Mouse (Mus musculus) lung, adult 2 months (tissue): ENCODE data around the gene Rpl10. TPM values are rescaled to one million over a fixed set of nuclear protein-coding genes. Genes with fewer than 3 reads are reported as not detected.

Source experiments
- DNase-seq: peaks from one replicate; pipeline ENCODE4 v3.0.0; 2022
- H3K4me1 ChIP-seq: fragments of 200-500 bp; 2 replicates; pipeline ENCODE4 v1.6.1; 2011; ENCODE audit warnings: low read length; ENCODE audit not compliant: control insufficient read depth, insufficient read depth
- H3K4me3 ChIP-seq: fragments of 200-500 bp; replicated peaks from 2 replicates; pipeline ENCODE3; 2011; ENCODE audit warnings: low read depth, mild to moderate bottlenecking, control low read depth, low read length; ENCODE audit errors: extremely low read depth
- CTCF ChIP-seq: fragments of 200-500 bp; IDR thresholded peaks from 2 replicates; pipeline ENCODE4 v1.5.1; 2011; ENCODE audit warnings: mild to moderate bottlenecking, low read length, control low read depth; ENCODE audit not compliant: insufficient read depth
- POLR2A ChIP-seq: fragments of 200-500 bp; IDR thresholded peaks from 2 replicates; pipeline ENCODE4 v1.6.1; 2011; ENCODE audit warnings: low read depth, mild to moderate bottlenecking, control low read depth, low read length, borderline replicate concordance; ENCODE audit errors: extremely low read depth
- WGBS: fragments of 180-500 bp; shearing (Covaris S2); methylation state at CpG from one replicate; pipeline ENCODE4 v1.1.7; 2018; 5-methylcytosine and 5-hydroxymethylcytosine counted together
- polyA plus RNA-seq: library from polyadenylated mRNA; depleted of rRNA; stranded (reverse); fragments of >200 nt; gene quantifications from 2 replicates; pipeline ENCODE4 v1.2.3, GENCODE M21; 2012

Gene Rpl10
- polyA plus RNA-seq, 1 experiment: 1,289 TPM

DNA sequence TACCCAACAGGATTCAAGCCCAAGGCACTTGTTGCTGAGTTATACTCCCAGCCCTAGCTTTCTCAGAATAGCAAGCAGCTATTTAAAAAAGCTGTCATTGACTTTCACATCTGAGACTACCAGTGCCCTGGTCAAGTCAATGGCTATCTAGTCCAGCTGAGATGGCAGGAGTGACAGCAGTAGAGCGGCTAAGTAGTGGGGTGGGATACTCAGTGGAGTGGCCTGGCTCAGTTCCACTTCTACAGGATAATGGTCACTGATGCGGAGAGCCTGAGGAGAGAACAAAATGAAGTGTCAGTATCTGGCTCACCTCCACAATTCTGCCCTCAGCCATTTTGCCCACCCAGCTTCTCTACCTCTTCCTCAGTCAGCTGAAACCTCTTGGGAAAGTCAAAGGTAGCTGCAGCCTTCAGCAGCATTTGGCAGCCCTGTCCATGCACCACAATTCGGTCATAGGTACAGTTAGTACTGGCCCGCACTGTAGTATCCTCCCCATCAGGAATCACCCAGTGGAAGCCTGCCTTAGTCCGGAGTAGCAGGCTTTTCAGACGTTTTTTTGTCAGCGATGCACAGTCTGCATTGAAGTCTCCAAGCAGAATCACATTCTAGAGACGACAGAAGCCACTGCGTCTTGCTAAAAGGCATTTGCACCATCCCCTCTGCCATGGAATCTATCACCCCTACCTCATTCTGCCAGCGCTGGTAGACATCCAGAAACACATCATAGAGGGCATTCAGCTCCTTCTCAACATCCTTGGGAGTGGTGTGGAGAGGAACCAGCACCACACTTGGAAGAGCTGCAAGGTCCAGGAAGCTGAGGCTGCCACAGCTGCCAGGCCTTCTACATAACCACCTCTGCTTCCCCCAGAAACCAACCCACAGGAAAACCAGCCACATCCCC, 3.1 kb downstream of the Rpl10 start:
- WGBS: 37% methylated on average over 10 of the region's 10 CpGs
- Histone ChIP-seq H3K4me1 (no peaks in the 10 kb centered on the region; the same call in 1 of the 2 replicates), H3K4me3 (no peak overlapping the region)
- TF ChIP-seq POLR2A (no peak), CTCF (no peak)
- DNase-seq: no peak

DNA sequence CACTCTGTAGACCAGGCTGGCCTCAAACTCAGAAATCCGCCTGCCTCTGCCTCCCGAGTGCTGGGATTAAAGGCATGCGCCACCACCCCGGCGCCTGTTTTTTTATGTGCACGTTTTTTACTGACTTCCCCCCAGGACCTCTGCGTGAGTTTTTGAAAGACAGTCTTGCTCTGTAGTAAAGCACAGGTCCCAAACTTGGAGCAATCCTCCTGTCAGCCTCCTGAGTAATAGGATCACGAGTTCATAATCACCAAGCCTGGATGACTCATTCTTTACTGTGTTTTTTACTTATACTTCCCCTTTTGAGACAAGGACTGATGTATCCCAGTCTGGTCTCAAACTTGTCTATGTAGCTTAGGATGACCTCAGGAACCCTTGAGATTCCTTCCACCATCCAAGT, 7.3 kb downstream of the Rpl10 start:
- 66% methylated on average over 8 of the region's 8 CpGs for WGBS
- DNase-seq: no peak
- H3K4me3 ChIP-seq: no peak overlapping the region
- no peaks in the 10 kb centered on the region; the same call in 1 of the 2 replicates for H3K4me1 ChIP-seq
- TF ChIP-seq POLR2A (no peak), CTCF (no peak)

DNA sequence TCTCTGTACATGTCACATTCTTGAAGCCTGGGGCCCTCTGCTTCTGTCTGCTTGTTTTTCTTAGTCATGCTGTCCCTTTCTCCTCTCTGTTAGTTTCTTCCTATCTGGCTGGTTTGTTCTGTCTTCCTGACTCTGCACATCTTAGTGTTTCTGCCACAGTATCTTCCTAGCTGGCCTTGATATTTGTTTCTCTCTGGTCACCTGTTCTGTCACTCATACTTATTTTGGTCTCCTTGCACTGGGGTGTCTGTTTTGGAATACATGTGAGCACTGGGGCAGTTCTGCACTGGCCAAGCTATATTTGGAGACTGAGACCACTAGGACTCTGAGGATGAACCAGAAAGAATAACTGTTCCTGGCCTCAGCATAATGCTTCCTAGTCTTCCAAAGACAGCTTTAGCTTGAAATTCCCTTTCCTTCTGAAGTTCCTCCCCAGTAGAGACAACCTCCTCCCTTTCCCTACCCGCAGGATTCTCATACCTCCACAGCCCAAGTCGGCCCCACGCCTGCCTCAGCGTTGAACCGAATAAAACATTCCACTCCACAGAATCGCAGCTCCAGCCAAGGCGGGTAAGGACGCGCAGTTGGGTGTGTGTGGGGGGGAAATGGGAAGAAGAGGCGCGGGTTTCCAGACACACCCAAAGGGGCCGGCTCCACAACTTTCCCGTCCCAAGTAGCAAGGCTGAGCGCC, 10.6 kb downstream of the Rpl10 start:
- peak overlapping the region; percentile 69 for H3K4me3 ChIP-seq
- TF ChIP-seq POLR2A (no peak), CTCF (no peak)
- DNase-seq: no peak
- 23% methylated on average over 14 of the region's 14 CpGs for WGBS
- H3K4me1 ChIP-seq: no peaks in the 10 kb centered on the region

DNA sequence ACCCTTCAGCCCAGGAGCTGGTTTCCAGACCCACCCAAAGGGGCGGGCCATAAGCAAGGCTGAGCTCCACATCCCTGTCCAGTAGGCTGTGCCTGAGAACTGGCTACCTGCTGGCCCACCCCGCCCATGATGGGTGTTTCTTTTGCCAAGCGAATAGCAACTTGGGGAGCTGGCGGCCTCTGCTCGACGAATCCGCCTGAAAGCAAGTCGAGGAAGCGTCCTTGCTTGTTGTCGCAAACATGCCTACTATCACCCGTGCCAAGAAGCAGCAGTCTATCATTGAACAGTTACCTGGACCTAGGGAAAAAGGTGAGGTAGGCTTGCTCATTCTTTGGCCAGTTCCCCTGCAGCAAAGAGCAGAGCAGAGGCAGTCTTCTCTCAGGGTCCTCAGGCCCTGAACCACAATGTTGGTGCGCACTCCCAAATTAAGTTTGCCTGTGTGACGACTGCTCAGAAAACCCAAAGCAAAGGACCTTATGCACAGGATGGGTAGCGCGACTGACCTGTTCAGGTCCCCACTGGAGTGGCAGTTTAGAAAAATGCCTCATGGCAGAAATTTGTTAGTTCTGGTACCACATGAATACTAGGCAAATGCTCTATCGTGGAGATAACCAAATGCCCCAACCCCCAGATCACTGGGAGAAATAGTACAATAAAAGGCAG, 11.3 kb downstream of the Rpl10 start, which contains the start of the genes Taz and Dnase1l1:
Gene Taz, plus strand, starts transcription at position 181 of the 663 bp plus-strand sequence.
Gene Dnase1l1, minus strand, starts transcription at position 606 of the 663 bp plus-strand sequence.
- peak; percentile 70 for DNase-seq
- peak; percentile 53; the same call in 1 of the 2 replicates for TF ChIP-seq POLR2A
- no peak for TF ChIP-seq CTCF
- 25% methylated on average over 16 of the region's 16 CpGs for WGBS
- H3K4me3 ChIP-seq: peak within 1 kb of the TSS; percentile 97
- no peaks in the 10 kb centered on the region for H3K4me1 ChIP-seq

DNA sequence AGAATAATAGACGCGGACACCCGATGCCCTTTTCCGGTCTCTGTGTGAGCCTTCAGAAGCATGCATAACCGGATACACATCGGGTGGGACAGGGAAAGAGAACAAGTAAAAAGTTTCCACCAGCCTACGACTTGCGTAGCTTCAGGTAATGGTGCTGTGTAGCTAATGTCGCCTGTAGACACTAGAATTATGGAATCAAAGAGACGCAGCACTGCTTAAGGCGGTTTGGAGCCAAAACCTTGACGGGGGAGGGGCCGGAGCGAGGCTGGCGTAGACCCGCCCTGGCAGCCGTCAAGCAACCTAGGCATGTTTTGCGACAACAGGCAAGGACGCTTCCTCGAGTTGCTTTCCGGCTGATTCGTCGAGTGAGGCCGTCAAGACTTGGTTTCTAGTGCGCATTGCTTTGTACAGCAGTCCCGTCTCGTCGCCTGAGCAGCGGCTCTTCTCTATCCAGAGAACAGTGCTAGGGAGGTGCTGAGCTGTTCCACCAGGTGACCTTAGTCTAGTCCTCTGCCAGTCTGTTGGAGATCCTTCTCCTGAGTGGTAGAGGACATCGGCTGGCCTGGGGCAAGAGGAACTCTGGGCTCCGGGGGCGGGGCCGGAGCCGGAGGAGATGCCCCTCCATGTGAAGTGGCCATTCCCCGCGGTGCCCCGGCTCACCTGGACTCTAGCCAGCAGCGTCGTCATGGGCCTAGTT, 11.9 kb downstream of the Rpl10 start:
- WGBS: 35% methylated on average over 39 of the region's 39 CpGs
- Histone ChIP-seq H3K4me3 (peak overlapping the region; percentile 97), H3K4me1 (no peaks in the 10 kb centered on the region)
- TF ChIP-seq CTCF (no peak), POLR2A (peak; percentile 95; the same call in 1 of the 2 replicates)
- peak; percentile 78 for DNase-seq

DNA sequence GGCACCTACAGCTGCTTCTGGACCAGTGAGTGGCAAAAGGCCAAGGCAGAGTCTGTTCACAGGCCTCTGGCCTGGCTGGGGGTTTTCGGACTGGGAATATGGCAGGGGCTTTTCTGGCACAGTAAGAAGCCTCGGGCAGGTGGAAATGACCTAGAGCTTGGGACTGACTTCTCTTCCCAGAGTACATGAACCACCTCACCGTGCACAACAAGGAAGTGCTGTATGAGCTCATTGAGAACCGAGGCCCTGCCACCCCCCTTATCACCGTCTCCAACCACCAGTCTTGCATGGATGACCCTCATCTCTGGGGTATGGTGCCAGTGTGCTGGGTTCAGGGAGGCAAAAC, 12.5 kb downstream of the Rpl10 start:
- WGBS: 52% methylated on average over 5 of the region's 5 CpGs

DNA sequence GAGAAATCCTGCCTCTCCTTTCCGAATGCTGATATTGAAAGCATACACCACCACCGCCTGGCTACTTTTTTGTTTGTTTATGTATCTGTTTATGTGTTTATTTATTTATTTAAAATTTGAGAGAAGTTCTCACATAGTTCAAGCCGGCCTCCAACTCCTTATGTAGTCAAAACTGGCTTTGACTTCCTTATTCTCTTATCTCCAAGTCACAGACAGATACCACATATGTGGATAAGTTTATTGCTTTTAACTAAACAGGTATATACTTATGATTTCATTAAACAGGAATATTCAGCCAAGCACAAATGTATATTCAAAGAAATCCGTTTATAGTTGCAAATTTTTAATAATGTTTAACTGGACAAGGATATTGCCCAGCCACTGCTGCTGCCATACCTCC, 22.8 kb downstream of the Rpl10 start:
- H3K4me1 ChIP-seq: no peaks in the 10 kb centered on the region; the same call in 1 of the 2 replicates
- DNase-seq: no peak
- no peak overlapping the region for H3K4me3 ChIP-seq
- TF ChIP-seq CTCF (no peak), POLR2A (no peak)
- 69% methylated on average over 4 of the region's 4 CpGs for WGBS

More for the DNA sequence above, 12.5 kb downstream of the Rpl10 start:
- no peak for DNase-seq
- Histone ChIP-seq H3K4me1 (no peaks in the 10 kb centered on the region), H3K4me3 (peak overlapping the region; percentile 97)
- TF ChIP-seq CTCF (no peak), POLR2A (no peak)

DNA sequence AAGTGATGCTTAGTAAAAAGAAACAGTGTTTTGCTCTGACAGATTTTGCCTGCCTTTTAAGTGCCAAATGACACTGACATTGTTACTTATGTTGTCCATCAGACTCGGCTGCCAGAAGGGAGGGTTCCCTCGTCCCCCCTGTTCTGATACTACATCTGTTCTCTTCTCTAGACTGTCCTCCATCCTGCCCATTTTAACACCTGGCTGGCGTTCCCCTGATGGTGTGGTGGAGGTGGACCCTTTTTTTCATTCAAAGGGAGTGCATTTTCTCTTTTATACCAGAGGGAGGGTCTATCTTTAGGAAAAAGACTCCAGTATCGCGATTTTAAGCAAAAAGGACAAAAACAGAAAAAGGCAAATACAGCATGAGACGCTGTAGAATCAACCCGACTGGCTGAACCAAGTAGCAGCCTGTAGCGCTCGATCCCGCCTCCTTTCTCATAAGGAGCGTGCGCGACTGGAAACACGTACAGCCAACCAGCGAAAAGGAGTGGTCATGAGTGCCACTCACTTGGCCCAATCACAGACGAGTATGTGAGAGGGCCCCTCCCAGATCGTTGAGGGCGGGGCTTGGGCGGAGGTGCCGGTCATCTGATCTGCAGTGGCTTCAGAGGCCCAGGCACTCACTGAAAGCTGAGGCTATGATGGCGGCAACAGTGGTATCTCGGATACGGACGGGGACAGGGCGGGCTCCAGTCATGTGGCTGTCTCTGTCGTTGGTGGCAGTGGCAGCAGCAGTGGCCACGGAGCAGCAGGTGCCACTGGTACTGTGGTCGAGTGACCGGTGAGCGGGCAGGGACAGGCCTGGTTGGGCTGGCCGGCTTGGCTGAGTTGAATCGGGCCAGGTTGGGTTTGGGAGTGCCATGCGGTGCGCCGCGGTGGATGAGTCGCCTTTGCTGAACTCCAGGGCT, 26.2 kb downstream of the Rpl10 start, which contains the start of gene Atp6ap1:
Gene Atp6ap1, plus strand, starts transcription at position 560 of the 911 bp plus-strand sequence.
- TF ChIP-seq CTCF: no peak
- peak; percentile 81; the same call in 1 of the 2 replicates for TF ChIP-seq POLR2A
- Histone ChIP-seq H3K4me3 (peak within 1 kb of the TSS; percentile 78), H3K4me1 (no peaks in the 10 kb centered on the region; the same call in 1 of the 2 replicates)
- 33% methylated on average over 37 of the region's 37 CpGs for WGBS
- DNase-seq: peak; percentile 94
